Mouse (Mus musculus) midbrain, embryonic 13.5 days (tissue): ENCODE data around the gene Myh7b. TPM values are rescaled to one million over a fixed set of nuclear protein-coding genes. Genes with fewer than 3 reads are reported as not detected.
"Not testable (repeated sequence)": the region's sequence is repeated elsewhere in the genome, so short reads cannot be mapped to it uniquely, and the experiment has no call there.

ENCODE experiments used
- ATAC-seq: fragments of 200-750 bp; cut with Nextera tagmentation; 2 replicates; pipeline ENCODE4 v1.8.0; 2017; ENCODE audit warnings: mild to moderate bottlenecking, moderate TSS enrichment, moderate library complexity
- H3K27ac ChIP-seq: fragments of 300-500 bp; sonication (generic); 2 replicates; pipeline ENCODE4 v1.5.1; 2015; ENCODE audit warnings: inconsistent platforms, mild to moderate bottlenecking, moderate library complexity
- H3K27me3 ChIP-seq: fragments of 300-500 bp; sonication (generic); 2 replicates; pipeline ENCODE4 v1.6.1; 2015; ENCODE audit warnings: mild to moderate bottlenecking, inconsistent platforms
- H3K36me3 ChIP-seq: fragments of 300-500 bp; sonication (generic); 2 replicates; pipeline ENCODE4 v1.6.1; 2015; ENCODE audit warnings: mild to moderate bottlenecking, inconsistent platforms
- H3K4me1 ChIP-seq: fragments of 300-500 bp; sonication (generic); replicated peaks from 2 replicates; pipeline ENCODE4 v1.6.1; 2015; ENCODE audit warnings: inconsistent platforms
- H3K4me2 ChIP-seq: fragments of 300-500 bp; sonication (generic); replicated peaks from 2 replicates; pipeline ENCODE4 v1.6.1; 2015; ENCODE audit warnings: moderate library complexity, mild to moderate bottlenecking, inconsistent platforms
- H3K4me3 ChIP-seq: fragments of 300-500 bp; sonication (generic); replicated peaks from 2 replicates; pipeline ENCODE4 v1.5.1; 2015; ENCODE audit warnings: mild to moderate bottlenecking, inconsistent platforms
- H3K9ac ChIP-seq: fragments of 300-500 bp; sonication (generic); replicated peaks from 2 replicates; pipeline ENCODE4 v1.6.1; 2015; ENCODE audit warnings: mild to moderate bottlenecking, inconsistent platforms
- H3K9me3 ChIP-seq: fragments of 300-500 bp; sonication (generic); 2 replicates; pipeline ENCODE4 v1.6.1; 2016; ENCODE audit warnings: mild to moderate bottlenecking, inconsistent platforms
- WGBS: fragments of 180-500 bp; shearing (Covaris S2); methylation state at CpG from one replicate; pipeline ENCODE4 v1.1.7; 2015; 5-methylcytosine and 5-hydroxymethylcytosine counted together
- polyA plus RNA-seq: library from polyadenylated mRNA; unstranded; fragments of >200 nt; fragmentation: Nextera tagmentation; extraction: Ambion mirVana; gene quantifications from 2 replicates; pipeline ENCODE4 v1.2.1, GENCODE M21; 2015

Gene Myh7b
- polyA plus RNA-seq, 1 experiment from 2014 or later: 0.97 TPM

DNA sequence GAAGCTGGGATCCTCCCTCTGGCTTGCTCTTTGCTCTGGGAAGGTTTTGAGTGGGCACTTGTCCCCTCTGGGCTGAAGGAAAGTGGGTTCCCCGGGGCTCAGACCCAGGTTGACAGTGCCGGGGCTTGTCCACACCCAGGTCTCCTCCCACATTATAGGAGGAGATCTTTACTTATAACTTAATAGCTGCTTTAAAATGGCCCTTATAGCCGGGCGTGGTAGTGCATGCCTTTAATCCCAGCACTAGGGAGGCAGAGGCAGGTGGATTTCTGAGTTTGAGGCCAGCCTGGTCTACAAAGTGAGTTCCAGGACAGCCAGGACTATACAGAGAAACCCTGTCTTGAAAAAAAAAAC is 5.8 kb upstream of the Myh7b start:
- not testable (repeated sequence) for H3K4me1 ChIP-seq, H3K9ac ChIP-seq, H3K9me3 ChIP-seq, H3K4me3 ChIP-seq, H3K4me2 ChIP-seq, ATAC-seq, H3K27ac ChIP-seq, H3K36me3 ChIP-seq, H3K27me3 ChIP-seq
- 84% methylated on average over 4 of the region's 4 CpGs for WGBS

GRCm38 (mm10) chr2:155606360-155606759 is 4.7 kb upstream of the Myh7b start:
- ATAC-seq: no peak
- WGBS: 84% methylated on average over 4 of the region's 4 CpGs
- no peaks in the 10 kb centered on the region for H3K4me1 ChIP-seq

DNA sequence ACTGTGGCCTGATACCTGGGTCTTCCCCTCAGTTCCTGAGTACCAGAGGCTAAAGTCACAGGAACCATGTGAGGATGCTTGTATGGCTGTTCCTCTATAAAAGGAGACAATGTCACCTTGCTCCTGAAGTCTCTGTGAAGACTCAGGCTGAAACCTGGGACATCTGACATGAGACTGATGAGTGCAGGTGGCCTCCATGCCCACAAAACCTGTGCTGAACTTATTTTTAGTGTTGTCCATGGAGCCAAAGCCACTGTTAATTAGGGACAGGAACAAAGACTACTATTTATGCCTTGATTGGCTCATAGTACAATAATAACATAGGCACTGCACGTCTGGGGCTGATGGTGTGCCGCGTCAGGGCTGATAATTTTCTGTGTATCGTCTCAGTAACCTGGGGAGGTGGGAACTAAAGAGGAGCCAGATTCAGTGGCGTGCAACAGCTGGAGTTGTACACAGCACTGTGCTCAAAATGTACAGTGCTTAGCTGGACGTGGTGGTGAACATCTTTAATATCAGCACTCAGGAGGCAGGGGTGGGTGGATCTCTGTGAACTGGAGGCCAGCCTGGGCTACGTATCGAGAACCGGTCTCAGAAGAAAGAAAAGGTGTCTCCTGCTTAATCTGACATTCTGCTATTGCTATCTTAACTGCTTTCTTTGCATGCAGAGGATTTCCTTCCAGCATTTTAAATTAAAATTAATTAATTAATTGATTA is 980 bp downstream of the Myh7b start:
- H3K9ac ChIP-seq: no peak overlapping the region
- 87% methylated on average over 9 of the region's 9 CpGs for WGBS
- H3K27ac ChIP-seq: no peak overlapping the region
- no peaks in the 10 kb centered on the region for H3K27me3 ChIP-seq
- H3K4me2 ChIP-seq: no peak overlapping the region
- H3K4me3 ChIP-seq: no peak overlapping the region
- H3K4me1 ChIP-seq: peaks cover 8% of the 10 kb centered on the region
- no peaks in the 10 kb centered on the region for H3K9me3 ChIP-seq
- ATAC-seq: no peak
- no peaks in the 10 kb centered on the region for H3K36me3 ChIP-seq

More at GRCm38 (mm10) chr2:155606360-155606759, 4.7 kb upstream of the Myh7b start:
- Histone ChIP-seq H3K4me3 (no peak overlapping the region), H3K27me3 (no peaks in the 10 kb centered on the region), H3K4me2 (no peak overlapping the region), H3K27ac (no peak overlapping the region), H3K36me3 (no peaks in the 10 kb centered on the region), H3K9me3 (no peaks in the 10 kb centered on the region), H3K9ac (no peak overlapping the region)

GRCm38 (mm10) chr2:155613326-155613755 is 2.3 kb downstream of the Myh7b start:
- Histone ChIP-seq H3K27ac (no peak overlapping the region), H3K4me3 (peak overlapping the region; percentile 25), H3K9ac (no peak overlapping the region), H3K4me2 (peak overlapping the region; percentile 52), H3K36me3 (no peaks in the 10 kb centered on the region), H3K9me3 (no peaks in the 10 kb centered on the region), H3K4me1 (peaks cover 8% of the 10 kb centered on the region), H3K27me3 (no peaks in the 10 kb centered on the region)
- 6% methylated on average over 20 of the region's 20 CpGs for WGBS
- ATAC-seq: peak; percentile 77

DNA sequence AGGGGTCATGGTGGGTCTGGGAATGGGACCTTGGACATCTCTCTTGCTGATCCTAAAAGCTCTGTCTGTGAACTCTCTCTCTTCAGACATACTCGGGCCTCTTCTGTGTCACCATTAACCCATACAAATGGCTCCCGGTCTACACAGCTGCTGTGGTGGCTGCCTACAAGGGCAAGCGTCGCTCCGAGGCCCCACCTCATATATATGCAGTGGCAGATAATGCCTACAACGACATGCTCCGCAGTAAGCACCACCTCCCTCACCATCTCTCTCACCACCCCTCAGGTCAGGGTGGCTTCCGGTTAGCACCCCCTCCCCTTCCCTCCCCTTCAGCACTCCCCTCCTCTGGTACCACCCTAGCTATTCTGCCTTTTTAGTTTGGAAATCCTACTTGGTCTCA is 2.9 kb downstream of the Myh7b start:
- Histone ChIP-seq H3K36me3 (no peaks in the 10 kb centered on the region), H3K4me3 (no peak overlapping the region), H3K27ac (no peak overlapping the region), H3K9ac (no peak overlapping the region), H3K27me3 (no peaks in the 10 kb centered on the region), H3K4me2 (peak overlapping the region; percentile 52; the same call in 1 of the 2 replicates), H3K9me3 (no peaks in the 10 kb centered on the region), H3K4me1 (peaks cover 8% of the 10 kb centered on the region)
- 65% methylated on average over 8 of the region's 8 CpGs for WGBS
- no peak for ATAC-seq

DNA sequence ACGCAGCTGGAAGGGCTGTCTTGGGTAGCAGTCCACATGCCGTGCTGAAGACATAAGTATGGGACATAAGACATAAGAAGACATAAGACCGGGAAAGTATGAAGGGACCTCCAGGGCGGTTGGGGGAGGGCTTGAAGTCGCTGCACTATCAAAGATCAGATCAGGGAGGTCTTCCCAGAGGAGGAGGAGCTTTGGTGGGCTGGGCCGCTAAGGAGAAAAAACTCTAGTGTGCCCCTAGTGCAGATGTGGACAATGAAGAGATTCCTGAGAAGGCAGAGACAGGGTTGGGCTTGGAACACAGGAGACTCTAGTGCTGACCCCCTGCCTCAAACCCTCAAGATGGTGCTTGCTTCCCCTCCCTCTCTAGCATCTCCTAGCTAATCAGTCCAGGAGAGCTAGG is 6.0 kb downstream of the Myh7b start:
- H3K9ac ChIP-seq: no peak overlapping the region
- no peaks in the 10 kb centered on the region for H3K9me3 ChIP-seq
- no peak overlapping the region for H3K4me2 ChIP-seq
- no peak overlapping the region for H3K27ac ChIP-seq
- peaks cover 8% of the 10 kb centered on the region for H3K4me1 ChIP-seq
- no peaks in the 10 kb centered on the region for H3K27me3 ChIP-seq
- 56% methylated on average over 6 of the region's 6 CpGs for WGBS
- no peak overlapping the region for H3K4me3 ChIP-seq
- ATAC-seq: no peak
- H3K36me3 ChIP-seq: no peaks in the 10 kb centered on the region

DNA sequence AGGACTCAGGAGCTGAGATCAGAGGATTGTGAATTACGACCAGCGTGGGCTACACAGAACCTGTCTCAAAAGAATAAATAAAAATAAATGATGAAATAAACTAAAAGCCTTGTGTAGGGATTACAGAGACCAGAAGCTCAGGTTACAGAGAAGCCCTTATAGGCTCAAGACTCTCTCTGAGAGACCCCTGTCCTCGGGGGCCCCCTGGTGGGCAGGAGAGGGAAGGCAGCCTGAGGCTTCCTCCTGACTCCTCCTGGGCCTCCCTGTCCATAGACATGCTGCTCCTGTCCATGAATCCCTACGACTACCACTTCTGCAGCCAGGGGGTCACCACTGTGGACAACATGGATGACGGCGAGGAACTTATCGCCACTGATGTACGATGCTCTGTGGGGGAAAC is 8.8 kb downstream of the Myh7b start:
- ATAC-seq: peak; percentile 68
- no peaks in the 10 kb centered on the region for H3K36me3 ChIP-seq
- H3K4me2 ChIP-seq: no peak overlapping the region
- H3K4me3 ChIP-seq: no peak overlapping the region
- H3K9me3 ChIP-seq: no peaks in the 10 kb centered on the region
- no peak overlapping the region for H3K9ac ChIP-seq
- 0 out of 2 replicates have a peak, but pooled peaks cover 3% of the 10 kb centered on the region for H3K27me3 ChIP-seq
- H3K4me1 ChIP-seq: no peaks in the 10 kb centered on the region
- 18% methylated on average over 8 of the region's 8 CpGs for WGBS
- no peak overlapping the region for H3K27ac ChIP-seq

GRCm38 (mm10) chr2:155622606-155623005 is 11.6 kb downstream of the Myh7b start:
- peaks cover 22% of the 10 kb centered on the region for H3K27me3 ChIP-seq
- H3K36me3 ChIP-seq: no peaks in the 10 kb centered on the region
- no peak overlapping the region for H3K4me2 ChIP-seq
- no peaks in the 10 kb centered on the region for H3K9me3 ChIP-seq
- WGBS: 28% methylated on average over 11 of the region's 11 CpGs
- H3K27ac ChIP-seq: no peak overlapping the region
- H3K9ac ChIP-seq: no peak overlapping the region
- no peak for ATAC-seq
- H3K4me3 ChIP-seq: no peak overlapping the region
- H3K4me1 ChIP-seq: 0 out of 2 replicates have a peak, but pooled peaks cover 6% of the 10 kb centered on the region

DNA sequence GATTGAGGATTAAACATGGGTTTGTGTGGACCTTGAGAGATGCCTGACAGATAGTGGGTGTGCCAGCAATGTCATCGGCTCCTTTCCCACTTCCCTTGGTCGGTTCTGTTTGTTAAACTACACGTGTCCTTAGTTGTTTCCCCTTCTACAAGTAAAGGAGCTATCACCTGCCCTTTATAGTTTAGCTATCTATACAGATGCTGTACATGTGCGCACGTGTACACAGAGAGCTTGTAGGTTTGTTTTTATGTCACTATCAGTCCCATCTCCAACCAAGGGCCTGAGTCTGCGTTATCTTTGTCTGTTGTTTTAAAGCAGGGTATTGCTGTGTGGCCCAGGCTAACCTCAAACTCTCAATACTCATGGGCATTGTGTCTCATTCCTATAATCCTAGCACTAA is 13.0 kb downstream of the Myh7b start:
- no peak overlapping the region for H3K27ac ChIP-seq
- H3K27me3 ChIP-seq: peaks cover 36% of the 10 kb centered on the region
- H3K36me3 ChIP-seq: peaks cover 6% of the 10 kb centered on the region; the same call in 1 of the 2 replicates
- no peak overlapping the region for H3K4me3 ChIP-seq
- no peak for ATAC-seq
- H3K4me1 ChIP-seq: peaks cover 9% of the 10 kb centered on the region
- 89% methylated on average over 6 of the region's 6 CpGs for WGBS
- H3K4me2 ChIP-seq: no peak overlapping the region
- H3K9ac ChIP-seq: no peak overlapping the region
- H3K9me3 ChIP-seq: no peaks in the 10 kb centered on the region

DNA sequence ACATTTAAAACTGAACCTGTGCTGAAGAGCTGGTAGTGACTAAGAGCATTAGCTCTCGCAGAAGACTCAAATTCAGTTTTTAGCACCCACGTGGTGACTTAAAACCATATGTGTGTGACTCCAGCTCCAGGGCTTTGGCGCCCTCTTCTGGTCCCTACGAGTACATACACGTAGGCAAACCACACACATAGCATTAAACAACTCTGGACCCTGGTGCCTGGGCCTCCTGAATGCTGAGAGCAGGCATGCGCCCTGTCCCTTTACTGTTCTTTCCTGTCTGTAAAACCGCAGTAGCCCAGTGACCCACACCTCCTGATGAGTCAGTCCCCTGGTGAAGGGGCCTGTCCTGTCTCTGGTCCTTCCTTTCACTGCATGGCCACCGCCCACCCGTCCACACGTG is 13.7 kb downstream of the Myh7b start:
- WGBS: 43% methylated on average over 10 of the region's 10 CpGs
- H3K4me1 ChIP-seq: peaks cover 16% of the 10 kb centered on the region
- no peak overlapping the region for H3K27ac ChIP-seq
- H3K9me3 ChIP-seq: no peaks in the 10 kb centered on the region
- ATAC-seq: no peak
- H3K27me3 ChIP-seq: peaks cover 44% of the 10 kb centered on the region
- H3K4me3 ChIP-seq: no peak overlapping the region
- no peak overlapping the region for H3K4me2 ChIP-seq
- H3K9ac ChIP-seq: no peak overlapping the region
- peaks cover 6% of the 10 kb centered on the region; the same call in 1 of the 2 replicates for H3K36me3 ChIP-seq

DNA sequence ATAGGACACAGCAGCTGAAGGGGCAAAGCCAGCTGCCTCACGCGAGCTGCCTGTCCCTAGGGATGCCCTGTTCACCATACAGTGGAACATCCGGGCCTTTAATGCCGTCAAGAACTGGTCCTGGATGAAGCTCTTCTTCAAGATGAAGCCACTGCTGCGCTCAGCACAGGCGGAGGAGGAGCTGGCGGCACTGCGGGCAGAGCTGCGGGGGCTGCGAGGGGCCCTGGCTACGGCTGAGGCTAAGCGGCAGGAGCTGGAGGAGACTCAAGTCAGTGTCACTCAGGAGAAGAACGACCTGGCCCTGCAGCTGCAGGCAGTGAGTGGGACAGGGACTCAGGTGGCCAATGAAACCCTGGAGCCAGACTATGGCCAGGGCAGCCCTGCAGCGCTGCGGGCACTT is 15.3 kb downstream of the Myh7b start:
- H3K4me1 ChIP-seq: peaks cover 32% of the 10 kb centered on the region
- H3K9ac ChIP-seq: no peak overlapping the region
- no peak for ATAC-seq
- peaks cover 12% of the 10 kb centered on the region for H3K36me3 ChIP-seq
- no peak overlapping the region for H3K27ac ChIP-seq
- H3K9me3 ChIP-seq: no peaks in the 10 kb centered on the region
- no peak overlapping the region for H3K4me3 ChIP-seq
- H3K4me2 ChIP-seq: no peak overlapping the region
- WGBS: 50% methylated on average over 15 of the region's 15 CpGs
- peaks cover 59% of the 10 kb centered on the region for H3K27me3 ChIP-seq

DNA sequence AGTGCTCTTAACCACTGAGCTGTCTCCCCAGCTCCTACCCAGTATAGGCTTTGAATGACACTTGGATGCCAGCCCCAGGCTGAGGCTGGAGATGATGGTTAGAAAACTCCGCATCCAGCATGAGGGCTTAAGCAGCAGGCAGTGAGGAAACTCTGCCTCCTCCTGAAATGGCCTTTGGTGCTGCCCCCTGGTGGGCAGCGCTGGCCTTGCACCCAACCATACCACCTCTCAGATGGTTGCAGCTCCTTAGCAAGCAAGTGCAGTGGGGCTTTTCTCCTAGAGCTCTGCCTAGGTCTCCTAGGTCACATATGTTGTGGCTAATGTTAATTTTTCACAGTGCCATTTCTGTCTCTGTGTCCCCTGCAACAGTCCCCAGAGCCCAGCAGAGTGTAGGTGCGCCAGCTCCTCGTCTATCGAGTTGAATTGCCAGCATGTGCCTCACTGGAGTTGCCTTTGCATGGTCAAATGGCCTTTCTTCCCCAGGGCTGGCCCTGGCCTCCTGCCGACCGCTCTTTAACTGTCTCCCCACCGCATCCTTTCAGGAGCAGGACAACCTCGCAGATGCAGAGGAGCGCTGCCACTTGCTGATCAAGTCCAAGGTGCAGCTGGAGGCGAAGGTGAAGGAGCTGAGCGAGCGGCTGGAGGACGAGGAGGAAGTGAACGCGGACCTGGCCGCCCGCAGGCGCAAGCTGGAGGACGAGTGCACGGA is 16.2 kb downstream of the Myh7b start:
- Histone ChIP-seq H3K27me3 (peaks cover 68% of the 10 kb centered on the region), H3K36me3 (peaks cover 21% of the 10 kb centered on the region), H3K9me3 (no peaks in the 10 kb centered on the region), H3K27ac (no peak overlapping the region), H3K9ac (no peak overlapping the region), H3K4me3 (no peak overlapping the region), H3K4me1 (peaks cover 33% of the 10 kb centered on the region), H3K4me2 (no peak overlapping the region)
- ATAC-seq: no peak
- 45% methylated on average over 21 of the region's 21 CpGs for WGBS
